Mouse (Mus musculus) gastrocnemius, adult 8-10 months (tissue): Measurements from ENCODE around the gene Tspan15. TPM values are rescaled to one million over a fixed set of nuclear protein-coding genes. Genes with fewer than 3 reads are reported as not detected.

Experiments
- DNase-seq, 2 experiments: peaks; one replicate each; pipeline ENCODE4 v3.0.0; 2022; ENCODE audit warnings: low spot score in 2 of 2
- total RNA-seq, 4 experiments: library from RNA; stranded (reverse); gene quantifications; 2 replicates each; pipeline ENCODE4 v1.2.4; 2022

Tspan15 gene
- total RNA-seq, 4 experiments from 2014 or later: 4.6 to 7.3 (median 5.1) TPM

DNA sequence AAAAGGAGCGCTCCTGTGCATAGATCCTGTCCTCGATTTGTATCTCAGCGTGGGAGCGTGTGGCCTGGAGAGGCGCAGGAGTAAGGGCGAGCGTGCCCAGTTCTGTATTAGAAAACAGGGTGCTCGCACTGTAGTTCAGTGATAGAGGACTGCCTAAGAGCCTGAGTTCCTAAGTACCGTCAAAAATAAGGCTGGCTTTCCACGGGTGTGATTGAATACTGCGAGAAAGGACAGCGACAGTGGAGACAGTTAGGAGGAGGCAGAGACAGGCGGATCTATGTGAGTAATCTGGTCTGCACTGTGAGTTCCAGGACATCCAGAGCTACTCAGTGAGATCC, 313 bp upstream of the Tspan15 start:
- DNase-seq: no peak

DNA sequence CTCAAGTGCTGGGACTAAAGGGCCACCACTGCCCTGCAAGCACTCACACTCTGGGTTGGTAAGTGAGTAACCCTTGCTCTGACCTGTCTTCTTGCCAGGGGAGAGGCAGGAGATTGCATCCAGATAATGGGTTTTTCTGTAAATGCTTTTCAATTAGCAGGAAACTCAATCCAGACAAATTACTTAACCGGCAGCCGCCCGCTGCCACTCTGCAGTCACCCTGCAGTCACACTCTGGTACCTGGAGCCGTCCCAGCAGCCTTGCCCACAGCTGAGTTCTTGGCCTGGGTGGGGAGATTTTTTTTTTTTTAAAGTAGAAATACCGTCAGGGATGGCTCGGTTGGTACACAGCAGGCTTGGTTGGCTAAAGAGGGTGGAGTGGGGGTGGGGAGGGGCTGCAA, 2.9 kb downstream of the Tspan15 start:
- no peak for DNase-seq

DNA sequence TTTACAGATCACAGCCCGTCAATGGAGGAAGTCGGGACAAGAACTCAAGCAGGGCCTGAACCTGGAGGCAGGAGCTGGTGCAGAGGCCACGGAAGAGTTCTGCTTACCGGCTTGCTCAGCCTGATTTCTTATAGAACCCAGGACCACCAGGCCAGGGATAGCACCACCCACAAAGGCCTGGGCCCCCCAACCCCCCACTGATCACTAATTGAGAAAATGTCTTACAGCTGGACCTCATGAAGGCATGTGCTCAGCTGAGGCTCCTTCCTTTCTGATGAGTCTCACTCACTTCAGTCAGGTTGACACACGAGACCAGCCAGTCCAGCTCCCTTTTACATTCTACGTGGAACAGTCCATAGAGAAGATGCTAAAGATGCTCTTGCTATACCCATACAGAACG, 5.2 kb downstream of the Tspan15 start:
- no peak for DNase-seq

DNA sequence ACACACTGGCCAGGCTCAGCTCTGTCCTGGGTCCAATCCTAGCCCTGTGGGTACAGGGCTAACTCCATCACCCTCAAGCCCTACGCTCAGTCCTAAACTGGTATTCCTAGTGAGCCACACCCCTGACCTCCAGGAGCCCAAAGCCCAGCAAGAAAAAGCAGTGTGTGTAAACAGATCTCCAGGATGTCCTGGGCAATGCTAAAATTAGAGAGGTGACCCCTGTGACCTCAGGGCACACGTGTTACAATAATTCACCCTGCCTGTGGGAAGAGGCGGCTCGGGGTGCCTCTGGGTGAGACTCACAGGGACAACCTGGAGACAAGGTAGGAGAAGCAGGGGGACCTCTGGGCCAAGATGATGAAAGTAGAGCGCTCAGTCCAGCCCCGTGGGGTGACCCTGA, 6.8 kb downstream of the Tspan15 start:
- peak; percentile 43 to 62 for DNase-seq

DNA sequence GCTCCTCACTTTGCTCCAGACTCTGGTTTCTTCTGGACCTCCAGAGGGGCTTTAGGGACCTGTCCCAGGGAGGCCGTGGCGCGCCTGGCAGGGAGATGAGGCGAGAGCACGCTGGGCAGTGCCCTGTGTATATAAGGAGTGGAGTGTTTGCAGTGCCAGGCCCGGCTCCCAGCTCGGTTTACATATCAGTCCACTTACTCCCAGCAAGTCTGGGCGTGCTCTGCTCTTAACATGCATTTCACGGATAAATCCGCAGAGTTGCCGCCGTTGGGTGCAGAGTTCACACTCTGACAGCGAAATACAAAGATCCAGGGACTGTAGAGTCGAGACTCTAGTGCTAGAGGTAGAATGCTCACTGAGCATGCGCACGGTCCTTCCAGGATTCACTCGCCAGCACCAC, 8.3 kb downstream of the Tspan15 start:
- peak in 1 of 2 experiments; percentile 48 for DNase-seq

DNA sequence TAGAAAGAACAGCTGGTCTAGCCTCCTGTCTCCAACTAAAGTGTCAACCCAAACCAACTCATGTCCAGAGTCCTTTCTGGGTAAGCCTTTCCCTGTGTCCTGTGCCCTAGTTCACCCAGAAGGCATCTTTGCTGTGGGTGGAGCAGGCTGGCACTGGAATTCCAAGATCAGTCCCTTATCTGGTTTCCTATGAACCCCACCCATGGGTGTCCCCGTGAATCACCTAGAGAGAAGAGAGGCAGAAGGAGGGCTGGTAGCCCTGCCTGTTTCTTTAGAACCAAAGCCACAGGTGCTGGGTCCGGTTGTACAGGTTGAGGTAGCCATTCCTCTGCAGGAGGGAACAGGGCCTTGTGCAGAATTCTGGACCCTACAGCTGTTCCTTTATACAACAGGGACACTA, 9.4 kb downstream of the Tspan15 start:
- no peak for DNase-seq

DNA sequence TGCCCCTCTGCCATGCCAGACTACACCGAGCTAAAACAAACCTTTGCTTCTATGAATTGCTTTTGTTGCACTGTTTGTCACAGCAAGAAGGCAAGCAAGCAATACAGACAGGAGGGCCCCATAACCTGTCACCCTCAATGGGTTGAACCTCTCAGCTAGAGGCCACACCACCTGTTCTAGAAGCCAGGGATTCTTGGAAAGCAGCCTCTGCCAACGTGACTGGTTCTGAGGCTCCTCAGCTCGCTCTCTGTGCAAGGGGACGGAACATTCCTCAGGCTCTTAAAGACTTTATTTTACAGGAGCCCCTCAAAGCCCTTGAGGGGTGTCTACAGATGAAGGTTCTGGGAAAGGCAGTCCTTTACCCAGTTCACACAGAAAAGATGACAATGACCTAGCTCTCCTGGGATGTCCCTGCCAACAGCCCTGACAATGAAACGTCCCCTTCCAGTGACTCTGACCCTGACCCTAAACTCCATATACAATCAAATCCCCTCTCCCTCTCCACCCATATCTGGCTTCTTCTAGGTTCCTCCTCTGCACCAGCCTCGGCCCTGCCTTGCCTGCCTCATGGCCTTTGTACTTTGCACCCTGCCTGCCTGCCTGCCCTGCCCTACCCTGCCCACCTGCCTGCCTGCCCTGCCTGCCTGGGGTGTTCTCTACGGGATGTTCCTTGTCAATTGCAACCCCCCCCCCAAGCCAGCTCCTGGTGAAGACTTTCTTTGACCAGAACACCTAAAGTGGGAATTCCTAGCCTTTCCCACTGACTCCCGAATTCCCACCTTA, 10.1 kb downstream of the Tspan15 start:
- DNase-seq: no peak

DNA sequence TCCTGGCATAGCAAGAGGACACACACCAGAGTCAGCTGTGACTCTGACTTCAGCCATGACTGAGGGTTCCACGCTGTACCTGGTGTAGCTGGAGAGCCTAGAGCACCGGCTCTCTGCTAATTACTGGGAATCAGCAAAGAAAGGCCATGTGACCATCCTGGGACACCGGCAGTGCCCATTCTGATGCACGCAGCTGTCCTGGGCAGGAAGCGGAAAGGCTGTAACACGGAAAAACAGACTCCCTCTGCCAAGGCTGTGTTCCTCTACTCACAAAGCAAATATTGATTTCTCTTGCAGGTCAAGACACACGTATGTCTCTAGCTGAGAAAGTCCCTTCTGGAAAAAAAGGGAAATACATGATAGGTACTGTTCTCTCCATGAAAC, 12.3 kb downstream of the Tspan15 start:
- DNase-seq: no peak

DNA sequence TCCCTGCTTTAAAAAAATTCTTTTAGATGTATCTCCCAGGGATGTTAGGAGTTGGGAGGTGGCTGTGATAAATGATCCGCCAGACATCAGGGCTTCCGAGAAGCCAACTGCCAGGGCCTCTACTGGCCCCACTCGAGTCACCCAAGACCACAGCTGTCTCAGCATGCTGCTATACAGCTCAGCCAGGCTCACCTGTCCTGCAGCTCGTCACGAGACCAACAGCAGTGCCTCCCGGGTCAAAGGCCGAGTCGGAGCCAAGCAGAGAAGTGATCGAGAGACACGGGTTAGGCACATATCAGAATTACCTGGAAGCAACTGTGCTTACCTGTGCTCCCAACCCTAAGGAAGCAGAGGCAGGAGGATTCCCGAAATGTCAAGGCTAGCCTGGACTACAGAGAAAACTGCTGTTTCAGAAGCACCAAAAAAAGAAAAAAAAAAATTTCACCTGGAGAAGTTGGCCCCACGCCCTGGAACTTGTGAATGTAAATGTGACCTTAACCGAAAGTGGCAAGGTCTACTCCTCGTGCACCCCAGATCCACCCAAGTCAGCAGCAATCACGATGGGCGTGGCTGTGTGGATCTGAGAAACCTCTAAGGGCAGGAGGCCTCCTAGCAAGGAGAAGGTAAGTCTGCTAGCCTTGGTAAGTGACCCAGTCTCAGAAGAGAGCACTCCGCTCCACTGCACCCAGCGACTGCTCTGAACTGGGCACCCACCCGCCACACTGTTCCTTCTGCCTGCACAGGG, 12.8 kb downstream of the Tspan15 start:
- no peak for DNase-seq

DNA sequence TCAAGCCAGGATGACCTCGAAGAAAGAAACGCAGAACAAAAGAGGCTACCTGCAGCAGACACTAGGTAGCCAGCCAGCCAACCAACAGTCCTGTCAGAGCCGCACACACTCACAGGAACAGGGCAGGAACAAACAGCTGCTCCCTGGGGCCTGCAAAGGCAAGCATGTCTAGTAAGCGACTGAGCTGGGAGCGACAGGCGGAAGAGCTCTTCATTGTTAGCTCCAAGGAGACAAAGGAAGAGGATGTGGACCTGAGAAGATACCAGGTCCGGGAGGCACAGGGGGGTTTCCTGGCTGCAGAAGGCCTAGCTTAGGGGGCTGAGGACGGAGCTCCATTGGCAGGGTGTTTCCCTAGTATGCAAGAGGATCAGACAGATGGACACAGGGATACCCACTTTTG, 13.9 kb downstream of the Tspan15 start:
- DNase-seq: no peak

DNA sequence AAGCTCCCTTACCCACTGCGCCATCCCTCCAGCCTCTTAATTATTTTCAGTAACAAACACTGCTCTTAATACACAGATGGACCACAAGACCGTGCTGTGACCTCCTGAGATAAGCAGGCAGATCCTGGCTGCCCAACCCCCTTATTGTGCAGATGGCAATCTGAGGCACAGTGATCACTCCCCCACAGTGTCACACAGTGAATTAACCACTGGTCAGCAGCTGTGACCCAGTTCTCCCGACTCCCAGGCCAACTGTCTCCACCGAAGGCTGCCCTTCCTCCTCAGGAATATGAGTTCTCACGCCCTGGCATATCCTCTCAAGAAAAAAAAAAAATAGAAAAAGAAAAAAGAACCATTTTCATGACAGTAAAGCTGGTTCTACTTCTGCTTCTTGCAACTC, 14.5 kb downstream of the Tspan15 start:
- DNase-seq: no peak

DNA sequence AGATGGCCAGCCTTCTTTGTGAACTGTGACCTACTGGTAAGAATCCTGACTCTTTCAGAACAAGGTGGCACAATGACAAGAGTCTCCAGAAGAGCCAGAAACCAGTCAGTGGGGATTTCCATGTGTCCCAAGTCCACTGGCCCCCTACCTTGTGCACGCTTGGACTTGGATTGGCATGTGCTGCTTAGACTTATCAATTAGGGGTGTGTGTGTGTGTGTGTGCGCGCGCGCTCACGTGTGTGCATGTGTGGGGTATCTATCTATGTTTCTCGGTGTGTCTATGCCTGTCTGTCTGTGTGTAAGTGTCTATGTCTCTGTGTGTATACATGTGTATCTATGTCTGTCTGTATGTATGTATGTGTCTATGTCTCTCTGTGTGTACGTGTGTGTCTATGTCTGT, 15.4 kb downstream of the Tspan15 start:
- DNase-seq: no peak

DNA sequence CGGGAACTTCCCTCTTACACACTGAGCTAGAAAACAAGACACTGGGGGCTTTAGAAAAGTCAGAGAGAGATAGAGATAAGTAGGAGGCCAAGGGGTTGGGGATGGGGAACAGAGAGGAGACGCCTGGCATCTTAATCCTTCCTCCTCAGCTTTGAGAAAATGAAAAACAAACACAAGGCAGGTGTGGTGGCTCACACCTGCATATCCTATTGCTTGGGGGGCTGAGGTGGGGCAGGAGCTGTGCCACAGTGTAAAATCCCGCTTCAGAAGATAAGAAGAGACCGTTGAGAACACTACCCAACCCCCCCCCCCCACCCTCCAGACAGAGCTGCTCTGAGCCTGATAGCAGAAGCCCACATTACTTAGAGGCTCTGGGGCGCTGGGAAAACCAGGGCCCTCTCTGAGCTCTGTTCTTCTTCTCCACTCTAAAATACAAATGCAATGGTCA, 15.9 kb downstream of the Tspan15 start:
- DNase-seq: no peak

DNA sequence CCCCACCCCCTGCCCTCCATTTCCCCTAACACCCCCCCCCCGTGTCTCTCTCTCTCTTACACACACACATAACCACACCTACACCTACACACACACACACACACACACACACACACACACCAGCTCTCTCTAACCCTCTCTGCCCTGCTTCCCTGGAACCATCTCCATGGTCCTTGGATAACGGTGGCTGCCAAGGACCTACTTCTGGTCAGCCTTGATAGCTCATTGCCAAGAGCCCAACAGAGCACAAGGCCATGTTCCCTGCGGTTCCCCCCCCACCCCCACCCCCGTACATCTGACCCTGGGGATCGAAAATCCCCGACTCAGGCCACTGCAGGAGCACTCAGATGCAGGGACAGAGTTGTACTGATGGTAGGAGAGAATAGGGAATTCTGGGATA, 19.7 kb downstream of the Tspan15 start:
- DNase-seq: no peak

DNA sequence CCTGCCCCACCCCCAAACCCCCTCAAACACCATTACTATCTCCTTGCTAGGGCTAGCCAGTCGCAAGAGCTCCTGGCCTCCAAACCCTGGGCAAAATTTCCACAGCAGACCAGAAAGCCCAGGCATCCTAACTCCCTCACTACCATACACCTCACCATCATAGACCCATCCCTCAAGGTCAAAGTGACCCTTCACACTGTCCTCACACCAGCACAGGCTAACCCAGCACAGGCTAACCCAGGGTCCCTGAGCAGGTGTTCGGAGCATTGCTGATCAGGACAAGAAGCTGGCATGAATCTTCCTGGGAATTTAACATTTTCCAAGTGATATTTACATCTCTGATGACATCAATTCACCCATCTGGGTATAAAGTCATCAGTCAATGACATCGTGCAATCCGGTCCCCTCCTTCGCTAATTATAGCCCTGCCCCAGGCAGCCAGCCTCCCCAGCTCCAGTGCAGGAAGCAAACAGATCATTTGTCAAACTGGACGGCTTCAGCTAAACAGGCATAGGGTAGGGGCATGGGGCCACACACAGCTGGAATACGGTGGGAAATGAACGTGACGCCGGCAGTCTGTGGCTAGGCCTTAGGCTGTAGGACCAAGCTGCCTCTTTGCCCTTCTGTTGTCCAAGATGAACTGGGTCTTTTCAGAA, 22.7 kb downstream of the Tspan15 start:
- DNase-seq: no peak

DNA sequence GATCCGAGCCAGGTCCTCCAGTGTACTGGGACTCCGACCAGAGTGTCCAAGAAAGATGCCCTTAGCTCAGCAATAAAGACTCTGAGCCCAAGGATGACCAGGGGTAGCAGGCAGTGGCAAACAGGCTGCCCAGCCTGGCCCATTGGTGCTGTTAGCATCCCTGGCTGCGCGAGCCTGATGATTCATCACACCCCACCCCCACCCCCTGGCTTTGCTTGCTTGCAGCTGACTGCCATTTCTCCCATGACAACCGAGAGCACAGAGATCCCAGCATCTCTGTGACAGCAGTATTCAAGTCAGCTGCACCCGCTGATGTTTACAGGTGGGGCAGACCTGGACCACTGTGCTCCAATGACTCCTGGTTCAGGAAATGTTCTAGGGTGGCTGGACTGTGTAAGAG, 28.5 kb downstream of the Tspan15 start:
- DNase-seq: no peak

DNA sequence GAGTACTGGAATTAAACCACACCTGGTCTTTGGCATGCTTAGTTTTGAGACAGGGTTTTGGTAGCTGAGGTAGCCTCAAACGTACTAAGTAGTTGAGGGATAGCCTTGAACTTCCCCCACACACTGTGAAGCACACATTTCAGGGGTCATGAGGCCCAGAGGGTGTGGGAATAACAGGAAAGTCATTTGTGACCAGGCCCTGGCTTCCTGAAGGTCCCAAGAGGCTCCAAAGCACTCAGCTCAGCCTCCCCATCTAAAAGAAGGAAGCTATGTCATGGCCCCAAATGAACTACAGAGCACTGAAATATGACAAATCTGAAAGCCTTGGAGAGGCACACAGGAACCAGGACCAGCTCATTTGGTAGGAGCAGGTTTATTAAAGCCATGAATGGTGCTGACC, 32.2 kb downstream of the Tspan15 start:
- no peak for DNase-seq

DNA sequence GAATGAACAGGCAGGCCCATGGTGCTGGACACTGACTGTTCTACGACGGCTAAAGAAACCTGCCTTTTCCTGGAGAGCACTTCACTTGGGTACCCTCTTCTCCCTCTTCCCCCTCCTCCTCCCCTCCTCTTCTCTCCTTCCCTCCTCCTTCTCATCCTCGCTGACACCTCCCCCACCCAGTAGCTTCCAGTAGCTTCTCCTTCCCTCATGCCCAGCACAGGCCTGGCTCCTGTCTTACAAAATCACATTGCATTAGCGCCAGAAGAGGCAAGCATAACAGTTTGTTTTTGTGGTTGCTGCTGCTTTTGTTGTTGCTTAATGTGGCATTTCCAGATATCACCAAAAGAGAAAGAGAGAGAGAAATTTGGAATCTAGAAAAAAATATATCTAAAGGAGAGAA, 33.6 kb downstream of the Tspan15 start:
- DNase-seq: no peak

DNA sequence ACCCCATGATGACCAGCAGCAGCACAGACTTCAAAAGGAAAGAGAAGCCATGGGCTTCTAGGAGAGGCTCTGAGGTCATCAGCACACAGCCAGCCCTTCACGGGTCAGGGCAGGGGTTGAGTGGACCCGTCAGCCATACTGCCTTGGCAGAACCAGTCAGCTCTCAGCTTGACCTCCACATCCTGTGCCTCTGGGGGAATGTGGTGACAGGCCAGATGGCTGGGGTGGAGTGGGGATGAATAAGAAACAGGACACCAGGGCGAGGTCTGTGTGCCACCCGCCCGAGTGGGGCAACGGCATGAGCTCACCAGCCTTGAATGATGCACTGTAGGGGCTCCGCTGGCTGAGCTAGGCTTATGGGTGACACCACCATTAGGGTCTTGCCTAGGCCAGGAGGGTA, 35.7 kb downstream of the Tspan15 start:
- DNase-seq: no peak

DNA sequence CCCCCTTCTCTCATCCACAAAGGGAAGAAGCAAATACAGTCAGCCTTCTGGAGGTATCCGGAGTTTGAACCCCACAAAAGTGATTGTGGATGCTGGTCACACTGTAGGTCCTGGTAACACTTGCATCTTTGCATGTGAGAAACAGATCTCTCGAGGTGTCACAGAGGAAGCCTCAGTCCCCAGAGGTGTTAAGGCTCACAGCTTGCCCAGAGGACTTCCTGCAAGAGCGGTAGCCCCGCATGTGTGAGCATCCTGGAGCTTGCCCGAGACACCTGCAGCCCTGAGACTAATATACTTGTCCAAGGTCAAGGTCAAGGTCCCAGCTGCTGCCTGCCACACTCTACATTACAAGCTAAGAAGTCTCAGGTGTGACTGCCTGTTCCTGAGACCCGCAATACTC, 36.1 kb downstream of the Tspan15 start:
- DNase-seq: no peak

DNA sequence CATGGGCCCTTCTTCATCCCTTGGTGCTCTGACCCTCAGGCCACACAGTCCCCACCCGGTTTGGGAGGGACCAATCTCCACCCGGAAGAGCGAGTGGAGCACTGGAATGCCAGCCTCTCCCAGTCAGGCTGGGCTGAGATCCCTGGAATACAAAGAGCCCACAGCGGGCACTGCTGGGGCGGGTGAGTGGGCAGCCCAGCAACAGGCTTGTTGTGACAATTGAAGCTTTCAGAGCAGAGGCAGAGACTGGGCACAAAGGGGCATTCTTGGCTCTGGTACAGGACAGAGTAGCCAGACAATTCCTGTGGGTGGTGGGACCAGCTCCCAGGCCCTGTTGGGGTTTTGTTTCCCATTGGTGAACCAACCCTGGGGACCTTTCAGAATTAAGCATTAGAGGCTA, 36.6 kb downstream of the Tspan15 start:
- no peak for DNase-seq

DNA sequence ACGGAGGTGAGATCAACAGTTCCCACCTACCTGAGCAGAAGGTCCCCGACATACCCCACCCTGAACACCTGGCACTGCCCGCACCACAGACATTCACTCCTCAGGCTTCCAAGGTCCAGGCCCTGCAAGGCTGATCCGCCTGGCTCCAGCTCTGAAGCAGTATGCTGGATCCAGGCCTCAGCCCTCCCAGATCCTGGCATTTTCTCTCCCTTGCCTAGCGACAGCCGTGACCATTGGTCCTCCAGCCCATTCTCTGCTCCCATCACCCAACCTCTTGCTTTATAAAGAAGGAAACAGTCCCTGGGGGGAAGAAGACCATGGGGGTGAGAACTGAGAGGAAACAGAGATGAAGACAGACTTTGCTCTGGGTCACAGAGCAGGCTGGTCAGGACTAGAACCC, 37.0 kb downstream of the Tspan15 start:
- DNase-seq: no peak

DNA sequence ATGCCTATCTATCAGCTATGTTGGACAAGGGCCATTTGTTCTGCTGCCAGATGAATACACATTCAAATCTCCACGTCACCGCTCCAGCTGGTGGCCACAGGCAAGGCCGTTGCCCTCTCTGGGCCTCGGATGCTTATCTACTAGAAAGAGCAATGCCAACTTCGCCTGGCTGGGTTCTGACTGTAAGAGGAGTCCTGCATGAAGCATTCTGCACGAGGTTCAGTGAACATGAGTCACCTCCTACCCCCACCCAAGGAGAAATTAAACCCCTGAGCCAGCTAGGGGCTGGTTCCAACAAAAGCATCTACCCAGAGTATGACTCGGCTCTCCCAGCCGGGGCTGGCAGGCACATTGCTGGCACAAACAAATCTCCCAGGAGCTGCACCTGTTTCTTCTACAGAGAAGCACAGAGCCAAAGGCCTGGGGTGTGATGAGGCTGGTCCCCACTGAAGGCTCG, 38.3 kb downstream of the Tspan15 start:
- DNase-seq: peak; percentile 79 to 88
